Mouse (Mus musculus) forebrain, embryonic 16.5 days (tissue): ENCODE measurements around the gene Gng2. TPM values are rescaled to one million over a fixed set of nuclear protein-coding genes. Genes with fewer than 3 reads are reported as not detected.
A peak's percentile ranks its signal among the peaks of the same experiment; 100 is the strongest.
"Not testable (repeated sequence)": the region's sequence is repeated elsewhere in the genome, so short reads cannot be mapped to it uniquely, and the experiment has no call there.

ENCODE experiments used
- ATAC-seq: fragments of 200-750 bp; cut with Nextera tagmentation; 2 replicates; pipeline ENCODE4 v1.8.0; 2017; ENCODE audit warnings: mild to moderate bottlenecking, moderate library complexity
- H3K27ac ChIP-seq: fragments of 300-500 bp; sonication (generic); 2 replicates; pipeline ENCODE4 v1.5.1; 2014; ENCODE audit warnings: low read length, control low read depth
- H3K27me3 ChIP-seq: fragments of 300-500 bp; sonication (generic); replicated peaks from 2 replicates; pipeline ENCODE4 v1.6.1; 2014; ENCODE audit warnings: low read length; ENCODE audit not compliant: control insufficient read depth, insufficient read depth
- H3K36me3 ChIP-seq: fragments of 300-500 bp; sonication (generic); 2 replicates; pipeline ENCODE4 v1.6.1; 2014; ENCODE audit not compliant: control insufficient read depth, insufficient read depth
- H3K4me1 ChIP-seq: fragments of 300-500 bp; sonication (generic); replicated peaks from 2 replicates; pipeline ENCODE4 v1.6.1; 2014; ENCODE audit warnings: low read length; ENCODE audit not compliant: control insufficient read depth, insufficient read depth
- H3K4me2 ChIP-seq: fragments of 300-500 bp; sonication (generic); 2 replicates; pipeline ENCODE4 v1.6.1; 2014; ENCODE audit warnings: mild to moderate bottlenecking, low read length, control low read depth
- H3K4me3 ChIP-seq: fragments of 300-500 bp; sonication (generic); replicated peaks from 2 replicates; pipeline ENCODE4 v1.5.1; 2014; ENCODE audit warnings: mild to moderate bottlenecking, low read length, control low read depth
- H3K9ac ChIP-seq: fragments of 300-500 bp; sonication (generic); replicated peaks from 2 replicates; pipeline ENCODE4 v1.6.1; 2014; ENCODE audit warnings: low read depth, low read length, control low read depth
- H3K9me3 ChIP-seq: fragments of 300-500 bp; sonication (generic); 2 replicates; pipeline ENCODE4 v1.6.1; 2016; ENCODE audit warnings: low read length; ENCODE audit not compliant: control insufficient read depth
- WGBS: fragments of 180-500 bp; shearing (Covaris S2); extraction: QIAGEN DNeasy Blood & Tissue Kit; methylation state at CpG from one replicate; pipeline ENCODE4 v1.1.7; 2014; 5-methylcytosine and 5-hydroxymethylcytosine counted together
- polyA plus RNA-seq: library from polyadenylated mRNA; unstranded; fragments of >200 nt; fragmentation: Nextera tagmentation; extraction: Ambion mirVana; gene quantifications from 2 replicates; pipeline ENCODE4 v1.2.1, GENCODE M21; 2015

Gene Gng2
- polyA plus RNA-seq, 1 experiment from 2014 or later = 498 TPM

- no peak overlapping the region for H3K9ac ChIP-seq
- no peak overlapping the region for H3K4me3 ChIP-seq
- no peak overlapping the region for H3K27ac ChIP-seq
- H3K4me1 ChIP-seq = peaks cover 12% of the 10 kb centered on the region
- WGBS = 58% methylated on average over 4 of the region's 4 CpGs
- peak; percentile 34; the same call in 1 of the 2 replicates for ATAC-seq
- H3K4me2 ChIP-seq = no peak overlapping the region
- no peaks in the 10 kb centered on the region for H3K9me3 ChIP-seq
- no peaks in the 10 kb centered on the region for H3K27me3 ChIP-seq
- no peaks in the 10 kb centered on the region for H3K36me3 ChIP-seq
Observed at GRCm38 (mm10) chr14:19900492-19900891, 76.9 kb downstream of the Gng2 start.

- WGBS = 91% methylated on average over 5 of the region's 5 CpGs
- Histone ChIP-seq H3K4me2 (no peak overlapping the region), H3K9ac (no peak overlapping the region), H3K36me3 (peaks cover 17% of the 10 kb centered on the region), H3K9me3 (no peaks in the 10 kb centered on the region), H3K27ac (no peak overlapping the region), H3K4me3 (no peak overlapping the region), H3K27me3 (no peaks in the 10 kb centered on the region), H3K4me1 (no peaks in the 10 kb centered on the region)
- ATAC-seq = no peak
Observed at GRCm38 (mm10) chr14:19887569-19887968, 89.9 kb downstream of the Gng2 start.

GRCm38 (mm10) chr14:19884431-19884830, 93.0 kb downstream of the Gng2 start:
- WGBS = 96% methylated on average over 1 of the region's 1 CpGs
- not testable (repeated sequence) for H3K4me1 ChIP-seq, H3K27me3 ChIP-seq, H3K9ac ChIP-seq, H3K4me2 ChIP-seq, H3K27ac ChIP-seq, ATAC-seq, H3K36me3 ChIP-seq, H3K9me3 ChIP-seq, H3K4me3 ChIP-seq

DNA sequence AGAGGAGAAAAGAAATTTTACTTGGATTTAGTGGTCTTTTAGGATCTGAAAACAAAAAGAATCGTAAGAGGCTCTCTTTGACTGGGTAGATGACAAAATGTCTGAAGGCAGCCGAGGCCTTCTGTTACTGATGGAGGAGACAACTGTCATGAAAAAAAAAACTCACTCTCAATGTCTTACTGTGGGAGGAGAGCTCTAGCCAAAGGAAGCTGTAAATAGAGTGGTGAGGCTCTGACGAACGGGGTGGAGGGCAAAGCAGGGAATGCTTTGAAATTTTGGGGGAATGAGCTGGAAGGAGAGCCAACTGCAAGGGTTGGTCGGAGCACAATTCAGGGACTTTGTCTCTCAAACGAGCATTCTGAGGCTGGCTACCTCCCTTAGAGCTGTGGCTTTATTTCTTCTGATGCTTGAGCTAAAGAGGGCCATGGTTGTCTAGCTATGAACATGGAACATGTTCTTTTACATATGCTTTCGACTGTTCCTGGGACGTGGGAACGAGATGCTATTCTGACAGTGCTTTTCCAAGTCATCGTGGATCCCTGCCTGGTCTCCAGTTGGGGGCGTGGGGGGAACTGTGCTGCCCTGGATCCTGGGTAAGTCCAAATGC, 103.1 kb downstream of the Gng2 start:
- Histone ChIP-seq H3K4me3 (no peak overlapping the region), H3K9me3 (no peaks in the 10 kb centered on the region), H3K36me3 (peaks cover 4% of the 10 kb centered on the region; the same call in 1 of the 2 replicates), H3K27ac (no peak overlapping the region), H3K4me2 (no peak overlapping the region), H3K4me1 (no peaks in the 10 kb centered on the region), H3K9ac (no peak overlapping the region), H3K27me3 (no peaks in the 10 kb centered on the region)
- ATAC-seq = no peak
- 73% methylated on average over 11 of the region's 11 CpGs for WGBS

DNA sequence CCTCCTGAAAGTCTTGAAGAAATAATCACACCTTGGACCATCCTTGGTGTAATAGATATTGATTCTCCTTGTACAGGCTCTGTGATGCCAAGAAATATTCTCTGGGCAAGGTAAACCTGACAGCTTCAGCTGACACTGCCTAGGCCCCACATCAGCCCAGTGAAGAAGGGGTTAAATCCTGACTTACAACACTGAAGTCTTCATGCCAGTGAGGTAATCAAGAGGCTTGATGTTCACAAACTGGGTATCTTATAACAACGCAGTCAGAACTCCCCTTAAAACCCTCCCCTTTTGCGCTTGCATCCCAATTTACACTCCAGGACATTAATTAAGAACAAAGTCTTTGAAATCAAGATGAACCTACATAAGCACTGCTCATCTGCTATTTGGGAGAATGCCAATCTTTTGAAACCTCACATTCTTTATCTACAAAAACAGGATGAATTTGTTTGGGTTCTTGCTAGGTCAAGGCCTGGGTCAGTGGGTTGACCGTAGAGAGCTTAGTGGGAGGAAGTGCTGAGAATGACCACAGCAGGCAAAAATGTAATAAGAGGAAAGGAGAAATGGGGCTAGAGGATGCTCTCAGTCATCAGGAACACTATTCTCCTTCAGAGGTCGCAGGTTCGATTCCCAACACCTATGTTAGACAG, 110.0 kb downstream of the Gng2 start:
- no peaks in the 10 kb centered on the region for H3K9me3 ChIP-seq
- 0 out of 2 replicates have a peak, but pooled peaks cover 2% of the 10 kb centered on the region for H3K4me1 ChIP-seq
- no peak overlapping the region for H3K4me2 ChIP-seq
- 64% methylated on average over 5 of the region's 5 CpGs for WGBS
- H3K27me3 ChIP-seq = no peaks in the 10 kb centered on the region
- no peak overlapping the region for H3K4me3 ChIP-seq
- no peak overlapping the region for H3K27ac ChIP-seq
- no peak overlapping the region for H3K9ac ChIP-seq
- H3K36me3 ChIP-seq = no peaks in the 10 kb centered on the region
- no peak for ATAC-seq

- WGBS = 82% methylated on average over 9 of the region's 9 CpGs
- not testable (repeated sequence) for H3K9ac ChIP-seq, ATAC-seq, H3K36me3 ChIP-seq, H3K4me3 ChIP-seq, H3K9me3 ChIP-seq, H3K4me2 ChIP-seq, H3K27ac ChIP-seq, H3K4me1 ChIP-seq, H3K27me3 ChIP-seq
Observed at GRCm38 (mm10) chr14:19865121-19865520, 112.3 kb downstream of the Gng2 start.

DNA sequence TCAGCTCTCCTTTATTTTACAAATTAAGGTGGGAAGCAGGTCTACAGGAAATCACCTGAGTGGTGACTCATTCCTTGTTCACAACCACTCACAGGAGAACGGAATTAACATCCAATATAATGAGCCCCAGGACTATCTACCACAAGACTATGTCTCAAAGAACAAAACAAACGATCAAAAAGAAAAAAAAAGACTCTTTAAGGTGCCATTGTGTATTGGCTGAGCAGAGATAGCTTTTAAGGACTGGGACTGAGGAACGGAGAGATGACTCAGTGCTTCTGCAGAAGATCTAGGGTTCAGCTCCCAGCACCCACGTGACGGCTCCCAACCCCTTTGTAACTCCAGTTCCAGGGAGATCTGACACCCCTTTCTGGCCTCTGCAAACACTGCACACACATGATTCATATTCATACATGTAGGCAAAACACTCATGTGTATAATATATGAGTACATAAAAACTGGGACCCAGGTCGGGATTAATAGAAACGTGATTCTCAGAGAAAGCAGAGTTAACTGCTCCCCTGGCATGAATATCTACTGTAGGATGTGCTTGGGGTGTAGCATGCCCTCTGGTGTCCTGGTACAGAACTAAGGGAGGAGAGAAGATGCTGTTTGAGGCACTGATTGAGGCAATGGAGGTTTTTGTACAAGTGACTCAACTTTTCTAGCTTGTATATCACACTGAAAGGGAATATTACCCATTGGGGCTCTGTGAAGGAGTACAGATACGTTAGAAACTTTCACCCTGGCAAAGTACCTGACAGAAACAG, 115.9 kb downstream of the Gng2 start:
- no peak overlapping the region for H3K9ac ChIP-seq
- H3K27me3 ChIP-seq = no peaks in the 10 kb centered on the region
- ATAC-seq = no peak
- no peaks in the 10 kb centered on the region for H3K36me3 ChIP-seq
- no peaks in the 10 kb centered on the region for H3K9me3 ChIP-seq
- H3K4me2 ChIP-seq = no peak overlapping the region
- peaks cover 4% of the 10 kb centered on the region for H3K4me1 ChIP-seq
- H3K4me3 ChIP-seq = no peak overlapping the region
- no peak overlapping the region for H3K27ac ChIP-seq
- 85% methylated on average over 8 of the region's 8 CpGs for WGBS

DNA sequence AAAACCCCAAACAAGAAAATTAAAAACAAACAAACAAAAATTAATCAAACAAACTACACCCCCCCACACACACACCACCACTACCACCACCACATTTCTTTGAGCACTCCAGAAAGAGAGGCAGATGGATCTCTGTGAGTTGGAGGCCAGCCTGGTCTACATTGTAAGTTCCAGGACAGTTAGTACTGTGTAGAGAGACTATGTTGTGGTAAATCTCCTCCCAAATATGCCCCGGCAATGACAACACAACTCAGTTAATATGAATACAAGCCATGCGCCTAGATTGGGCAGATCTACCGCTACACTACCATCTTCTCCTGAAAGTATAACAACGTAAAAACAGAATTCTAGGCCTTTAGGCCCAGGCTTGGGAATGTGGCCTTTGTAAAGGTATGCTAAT, 117.1 kb downstream of the Gng2 start:
- H3K4me1 ChIP-seq = peaks cover 4% of the 10 kb centered on the region
- no peak for ATAC-seq
- 93% methylated on average over 4 of the region's 4 CpGs for WGBS

More for the DNA sequence above, 117.1 kb downstream of the Gng2 start:
- Histone ChIP-seq H3K9ac (no peak overlapping the region), H3K27ac (no peak overlapping the region), H3K9me3 (no peaks in the 10 kb centered on the region), H3K4me2 (no peak overlapping the region), H3K4me3 (no peak overlapping the region), H3K36me3 (no peaks in the 10 kb centered on the region), H3K27me3 (no peaks in the 10 kb centered on the region)
